Mouse (Mus musculus) macrophage (primary cell): ENCODE measurements around the gene Gm11084. TPM values are rescaled to one million over a fixed set of nuclear protein-coding genes. Genes with fewer than 3 reads are reported as not detected.

ENCODE experiments used
- H3K27ac ChIP-seq: fragments of 350-480 bp; formaldehyde crosslinking; 2 replicates; pipeline ENCODE4 v1.9.0; 2021
- H3K36me3 ChIP-seq: fragments of 350-480 bp; formaldehyde crosslinking; 2 replicates; pipeline ENCODE4 v1.9.0; 2021; ENCODE audit errors: inconsistent target
- H3K4me3 ChIP-seq: fragments of 350-480 bp; formaldehyde crosslinking; 2 replicates; pipeline ENCODE4 v1.9.0; 2021; ENCODE audit errors: inconsistent target
- H3K79me2 ChIP-seq: fragments of 350-480 bp; formaldehyde crosslinking; 2 replicates; pipeline ENCODE4 v1.9.0; 2021; ENCODE audit errors: inconsistent target
- WGBS: methylation state at CpG from one replicate; pipeline ENCODE4 v1.1.7; 2026; ENCODE audit warnings: inconsistent platforms; ENCODE audit not compliant: missing documents; 5-methylcytosine and 5-hydroxymethylcytosine counted together
- polyA plus RNA-seq: library from polyadenylated mRNA; stranded (reverse); fragments of 250-400 nt; gene quantifications from 3 replicates; pipeline ENCODE4 v1.2.4, GENCODE M21; 2018; ENCODE audit warnings: inconsistent platforms

Gene Gm11084
- polyA plus RNA-seq, 1 experiment from 2014 or later, result not detected

DNA sequence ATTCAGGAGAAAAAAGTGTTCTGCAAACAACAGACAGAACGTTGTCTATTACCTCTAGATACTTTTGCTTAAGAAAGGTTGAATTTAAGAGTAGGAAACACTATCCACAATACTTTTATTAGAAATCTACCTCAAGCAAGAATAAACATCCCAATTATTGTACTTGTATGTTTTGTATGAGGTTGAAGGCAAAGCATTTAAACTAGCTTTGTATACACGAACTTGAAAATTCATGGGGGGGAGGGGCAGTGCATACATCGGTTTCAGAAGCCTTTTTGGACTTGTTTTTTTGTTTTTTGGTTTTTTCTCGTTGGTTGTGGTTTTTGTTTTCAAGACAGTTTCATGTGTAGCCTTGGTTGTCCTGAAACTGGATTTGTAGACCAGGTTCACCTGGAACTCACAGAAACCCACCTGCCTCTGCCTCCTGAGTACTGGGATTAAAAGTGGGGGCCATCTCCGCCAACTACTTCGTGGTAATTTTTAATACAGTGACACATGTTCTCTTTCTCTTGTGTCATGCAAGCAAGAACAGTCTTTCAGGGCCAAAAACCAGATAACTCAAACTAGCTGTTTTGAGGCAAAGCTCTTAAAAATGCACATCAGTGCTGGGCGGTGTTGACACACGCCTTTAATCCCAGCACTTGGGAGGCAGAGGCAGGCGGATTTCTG is 4.9 kb downstream of the Gm11084 start:
- Histone ChIP-seq H3K4me3 (peak overlapping the region; percentile 37), H3K79me2 (peaks cover 40% of the 10 kb centered on the region), H3K27ac (peak overlapping the region; percentile 88), H3K36me3 (no peaks in the 10 kb centered on the region)
- 54% methylated on average over 8 of the region's 9 CpGs for WGBS

DNA sequence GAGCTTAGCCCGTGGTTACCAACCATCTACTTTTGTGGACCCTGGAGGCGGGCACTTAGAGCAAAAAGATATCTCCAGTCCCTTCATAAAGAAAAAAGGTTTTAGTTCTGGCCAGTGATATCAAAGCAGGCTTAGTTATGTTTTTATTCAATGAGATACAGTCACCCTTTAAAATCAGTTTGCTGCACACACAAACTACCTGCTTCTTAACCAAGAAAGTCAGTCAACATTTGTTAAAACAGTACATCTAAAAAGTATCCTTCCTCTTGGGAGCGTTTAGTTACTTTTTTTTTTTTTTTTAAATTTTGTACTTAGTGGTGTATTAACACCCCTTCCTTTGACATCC is 5.5 kb downstream of the Gm11084 start:
- Histone ChIP-seq H3K79me2 (peaks cover 46% of the 10 kb centered on the region), H3K4me3 (peak overlapping the region; percentile 37), H3K27ac (peak overlapping the region; percentile 88), H3K36me3 (no peaks in the 10 kb centered on the region)
- 0% methylated on average over 3 of the region's 3 CpGs for WGBS

DNA sequence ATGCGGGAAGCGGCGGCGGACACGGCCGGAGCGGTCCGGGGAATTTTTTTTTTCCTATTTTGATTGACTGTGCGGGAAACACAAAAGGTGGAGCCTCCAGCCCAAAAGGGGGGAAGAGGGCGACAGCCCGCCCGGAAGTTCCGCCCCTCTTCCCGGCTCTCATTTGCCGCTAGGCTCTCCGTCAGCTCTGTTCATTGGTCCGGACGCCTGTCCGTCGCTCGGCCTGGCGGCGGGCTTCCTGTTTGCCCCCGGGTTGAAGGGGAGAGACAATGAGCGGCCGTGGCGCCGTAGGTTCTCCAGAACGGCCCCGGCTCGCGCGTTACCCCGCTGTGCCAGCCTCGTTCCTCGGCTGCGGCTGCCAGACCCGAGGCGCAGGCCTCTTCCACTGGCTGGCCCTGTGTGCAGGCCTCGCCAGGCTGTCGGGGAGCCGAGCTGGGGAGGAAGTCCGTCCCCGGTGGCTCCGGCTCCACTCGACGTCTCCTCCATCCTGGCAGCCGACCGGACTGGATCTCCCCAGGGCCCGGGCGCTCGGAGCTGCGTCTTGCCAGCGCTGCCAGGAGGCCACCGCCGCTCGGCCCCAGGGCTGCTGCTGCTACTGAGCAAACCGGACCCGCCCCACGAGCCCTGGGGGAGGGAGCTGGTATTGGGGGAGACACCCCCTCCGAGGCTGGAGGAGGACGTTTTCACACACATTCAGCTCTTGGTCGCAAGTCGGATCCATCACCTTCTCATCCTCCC is 6.0 kb downstream of the Gm11084 start, which contains the start of gene Sp3:
TSS of gene Sp3 (minus strand) at position 110 of the 738 bp plus-strand sequence.
- Histone ChIP-seq H3K4me3 (peak within 1 kb of the TSS; percentile 37), H3K36me3 (no peaks in the 10 kb centered on the region), H3K79me2 (peaks cover 51% of the 10 kb centered on the region), H3K27ac (peak within 1 kb of the TSS; percentile 88)
- WGBS, result under 1% methylated on average over 58 of the region's 64 CpGs

DNA sequence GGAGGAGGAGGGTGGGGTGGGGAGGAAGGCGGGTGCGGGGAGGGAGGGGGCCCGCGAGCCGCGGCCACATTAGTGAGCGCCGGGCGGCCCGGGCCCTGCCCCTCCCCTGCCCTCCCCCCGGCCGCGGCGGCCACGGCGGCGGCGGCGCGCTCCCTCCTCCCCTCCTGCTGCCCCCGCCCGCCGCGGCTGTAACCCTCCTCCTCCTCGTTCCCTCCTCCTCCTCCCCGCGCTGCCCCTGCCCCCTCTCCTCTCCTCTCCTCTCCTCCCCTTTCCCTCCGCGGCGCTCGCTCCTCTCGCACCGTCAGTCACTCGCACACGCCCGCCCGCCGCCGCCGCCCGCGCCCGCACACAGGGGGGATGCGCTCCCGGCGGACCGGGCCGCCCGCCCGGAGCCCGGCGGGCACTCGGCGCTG is 6.9 kb downstream of the Gm11084 start:
- WGBS, result 1% methylated on average over 16 of the region's 54 CpGs
- Histone ChIP-seq H3K36me3 (no peaks in the 10 kb centered on the region), H3K79me2 (peaks cover 60% of the 10 kb centered on the region), H3K27ac (no peak overlapping the region), H3K4me3 (no peak overlapping the region)

DNA sequence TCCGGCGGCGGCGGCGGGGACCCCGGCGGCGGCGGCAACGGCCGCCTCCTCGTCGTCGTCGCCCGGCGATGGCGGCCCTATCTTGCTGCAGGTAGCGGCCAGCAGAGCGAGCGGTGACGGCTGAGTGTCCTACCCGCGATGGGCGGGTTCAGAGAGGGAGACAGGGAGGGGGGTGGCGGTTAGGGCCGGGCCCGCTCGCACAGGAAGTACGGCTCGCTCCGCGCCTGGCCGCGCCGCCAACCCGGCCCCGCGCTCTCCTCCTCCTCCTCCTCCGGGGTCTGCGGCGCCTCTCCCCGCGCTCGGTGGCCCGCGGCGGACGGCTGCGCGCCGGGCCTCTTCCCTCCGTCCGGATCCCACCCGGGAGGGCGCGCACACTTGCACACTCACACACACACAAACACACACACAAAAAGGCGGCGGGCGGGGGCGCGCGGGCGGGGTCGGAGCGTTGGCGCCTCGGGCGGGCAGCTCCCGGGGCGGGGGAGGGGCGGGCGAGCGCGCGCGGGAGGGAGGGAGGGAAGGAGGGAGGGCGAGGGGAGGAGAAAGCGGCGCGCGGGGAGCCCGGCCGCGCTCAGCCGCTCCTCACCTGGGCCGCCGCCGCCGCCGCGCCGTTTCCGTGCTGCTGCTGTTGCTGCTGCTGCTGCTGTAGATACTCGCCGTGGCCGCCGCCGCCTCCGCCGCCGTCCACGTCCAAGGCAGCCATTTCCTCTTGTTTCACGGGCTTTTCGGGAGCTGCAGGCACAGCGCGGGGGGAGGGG is 7.4 kb downstream of the Gm11084 start:
- H3K27ac ChIP-seq, result no peak overlapping the region
- peaks cover 65% of the 10 kb centered on the region for H3K79me2 ChIP-seq
- no peaks in the 10 kb centered on the region for H3K36me3 ChIP-seq
- under 1% methylated on average over 56 of the region's 107 CpGs for WGBS
- H3K4me3 ChIP-seq, result no peak overlapping the region

DNA sequence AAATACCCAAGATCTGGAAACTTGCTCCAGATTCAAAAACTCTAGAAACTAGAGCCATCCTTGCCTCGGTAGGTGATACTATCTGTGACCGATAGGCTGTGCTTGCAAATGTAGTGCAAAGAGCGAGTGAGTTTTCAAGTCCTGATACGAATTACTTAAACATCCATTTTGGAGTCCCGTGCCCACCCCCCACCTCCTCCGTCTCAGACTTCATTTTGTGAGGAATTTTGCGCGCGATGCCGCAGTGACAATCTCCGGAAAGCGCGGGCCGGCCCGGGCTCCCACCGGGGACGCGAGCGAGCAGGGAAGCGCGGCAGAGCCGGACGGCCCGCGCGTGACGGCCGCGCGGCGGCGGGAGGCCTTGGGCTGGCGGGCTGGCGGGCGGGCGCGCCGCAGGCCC is 8.0 kb downstream of the Gm11084 start:
- Histone ChIP-seq H3K27ac (peak overlapping the region; percentile 67), H3K36me3 (no peaks in the 10 kb centered on the region), H3K4me3 (peak overlapping the region; percentile 65), H3K79me2 (peaks cover 72% of the 10 kb centered on the region)
- WGBS, result 2% methylated on average over 38 of the region's 38 CpGs

DNA sequence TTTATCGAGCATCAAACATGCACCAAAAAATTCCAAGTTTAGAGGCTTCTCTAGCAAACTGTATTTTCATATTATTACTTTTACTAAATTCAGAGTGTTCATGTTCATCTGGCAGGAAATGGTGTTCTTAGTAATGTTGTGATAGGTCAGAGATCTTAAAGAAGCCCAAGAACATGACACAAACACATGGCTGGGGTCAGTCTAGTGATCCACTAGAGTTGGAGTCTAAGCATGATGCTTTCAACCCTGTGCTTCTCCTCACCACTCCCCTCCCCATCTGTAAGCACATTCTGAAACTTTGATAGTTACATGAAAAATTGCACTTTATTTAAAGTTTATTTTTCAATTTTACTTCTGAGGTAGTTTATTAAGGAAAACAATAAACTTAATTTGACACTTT is 9.2 kb downstream of the Gm11084 start:
- 14% methylated on average over 1 of the region's 1 CpGs for WGBS
- peak overlapping the region; percentile 65 for H3K4me3 ChIP-seq
- H3K79me2 ChIP-seq, result peaks cover 76% of the 10 kb centered on the region
- 0 out of 2 replicates have a peak overlapping the region, but pooled peaks have one; percentile 3 for H3K27ac ChIP-seq
- no peaks in the 10 kb centered on the region for H3K36me3 ChIP-seq

DNA sequence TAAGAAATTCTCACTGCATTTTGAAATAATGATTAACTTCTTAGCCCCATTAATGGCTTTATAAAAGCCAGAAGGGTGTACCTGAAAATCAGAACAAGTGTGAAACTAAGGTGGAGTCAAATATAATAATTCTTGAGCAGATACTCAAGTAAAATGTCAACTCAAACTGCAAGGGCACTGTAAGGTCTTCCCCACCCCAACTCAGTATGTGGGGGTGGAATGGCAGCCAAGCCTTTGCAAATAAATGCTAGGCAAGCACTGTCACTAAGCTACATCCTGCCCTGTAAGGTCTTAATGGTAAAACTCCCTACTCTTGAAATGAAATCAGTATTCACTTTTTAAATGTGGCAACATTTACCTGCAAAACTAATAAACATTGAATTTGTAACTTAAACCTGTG is 10.5 kb downstream of the Gm11084 start:
- Histone ChIP-seq H3K36me3 (peaks cover 12% of the 10 kb centered on the region; the same call in 1 of the 2 replicates), H3K79me2 (peaks cover 76% of the 10 kb centered on the region), H3K4me3 (peak overlapping the region; percentile 65; the same call in 1 of the 2 replicates), H3K27ac (no peak overlapping the region)

DNA sequence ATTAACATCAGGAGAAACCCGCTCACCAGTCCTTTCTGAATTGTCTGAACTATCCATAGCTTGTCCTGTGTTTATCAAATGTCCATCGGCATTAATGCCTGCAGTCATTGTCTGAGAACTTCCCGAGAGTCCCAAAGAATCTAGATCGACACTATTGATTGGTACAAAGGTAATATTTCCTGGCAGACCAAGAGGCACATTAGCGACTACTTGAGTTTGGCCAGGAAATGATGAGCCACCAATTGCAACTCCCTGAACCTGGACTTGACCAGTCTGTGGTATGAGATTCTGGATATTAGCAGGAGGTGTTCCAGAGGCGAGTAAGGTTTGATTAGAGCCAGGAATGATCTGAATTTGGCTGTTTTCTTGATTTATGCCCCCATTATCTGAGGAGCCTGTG is 15.7 kb downstream of the Gm11084 start:
- 87% methylated on average over 6 of the region's 6 CpGs for WGBS
- Histone ChIP-seq H3K27ac (no peak overlapping the region), H3K36me3 (peaks cover 39% of the 10 kb centered on the region), H3K79me2 (peaks cover 100% of the 10 kb centered on the region), H3K4me3 (no peak overlapping the region)

DNA sequence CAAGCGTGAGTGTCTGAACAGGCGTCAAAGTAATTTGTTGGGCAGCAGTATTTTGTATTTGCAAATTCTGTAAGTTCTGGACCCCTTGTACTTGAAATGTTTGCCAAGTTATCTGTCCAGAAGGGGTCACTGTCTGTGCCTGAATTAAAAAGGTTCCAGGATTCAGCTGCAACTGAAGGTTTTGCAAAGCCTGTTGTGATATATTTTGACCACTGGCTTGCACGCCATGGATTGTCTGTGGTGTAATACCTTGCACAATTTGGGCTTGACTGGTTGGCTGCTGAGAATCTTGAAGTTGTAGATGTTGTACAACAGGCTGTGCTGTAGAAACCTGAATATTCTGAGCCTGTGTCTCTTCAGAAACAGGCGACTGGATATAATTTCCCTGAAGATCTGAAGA is 16.2 kb downstream of the Gm11084 start:
- peaks cover 39% of the 10 kb centered on the region for H3K36me3 ChIP-seq
- H3K4me3 ChIP-seq, result no peak overlapping the region
- peaks cover 100% of the 10 kb centered on the region for H3K79me2 ChIP-seq
- 73% methylated on average over 4 of the region's 4 CpGs for WGBS
- H3K27ac ChIP-seq, result no peak overlapping the region

DNA sequence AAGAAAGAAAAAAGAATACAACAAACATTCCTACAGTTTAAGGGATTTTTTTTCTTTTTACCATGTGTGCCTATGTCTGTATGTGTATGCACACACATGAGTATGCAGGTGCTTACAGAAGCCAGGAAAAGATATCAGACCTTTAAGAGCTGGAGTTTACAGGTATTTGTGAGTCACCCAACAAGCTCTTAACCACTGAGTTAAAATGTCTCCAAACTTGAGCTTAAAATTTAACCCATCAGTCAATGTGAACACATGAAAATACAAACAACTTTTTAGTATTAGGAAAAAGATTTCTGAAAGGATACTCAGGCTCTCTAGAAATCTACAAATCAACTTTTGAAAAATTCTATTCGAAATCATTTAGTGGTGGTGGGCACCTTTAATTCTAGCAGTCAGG is 18.0 kb downstream of the Gm11084 start:
- Histone ChIP-seq H3K4me3 (no peak overlapping the region), H3K27ac (no peak overlapping the region), H3K79me2 (peaks cover 100% of the 10 kb centered on the region), H3K36me3 (peaks cover 43% of the 10 kb centered on the region)
- WGBS, result 100% methylated on average over 1 of the region's 1 CpGs

DNA sequence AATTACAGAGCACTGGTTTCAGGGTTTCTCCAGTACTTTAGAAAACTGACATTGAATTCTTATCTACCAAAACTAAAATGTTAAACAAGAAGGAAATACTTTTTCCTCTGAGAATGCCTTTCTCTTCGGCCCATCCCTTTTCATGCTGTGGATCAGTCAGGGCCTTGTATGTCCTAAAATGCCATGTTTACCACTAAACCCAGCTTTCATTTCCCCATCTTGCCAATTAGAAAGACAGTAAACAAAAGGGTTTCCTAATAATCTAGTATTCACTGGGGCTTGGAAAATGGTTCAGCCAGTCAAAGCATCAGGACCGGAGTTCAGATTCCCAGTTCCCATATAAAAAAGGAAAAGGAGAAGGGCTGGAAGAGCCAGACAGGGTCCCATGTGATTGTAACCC is 21.1 kb downstream of the Gm11084 start:
- WGBS, result 56% methylated on average over 2 of the region's 2 CpGs
- Histone ChIP-seq H3K4me3 (no peak overlapping the region), H3K36me3 (peaks cover 34% of the 10 kb centered on the region), H3K27ac (no peak overlapping the region), H3K79me2 (peaks cover 100% of the 10 kb centered on the region)

DNA sequence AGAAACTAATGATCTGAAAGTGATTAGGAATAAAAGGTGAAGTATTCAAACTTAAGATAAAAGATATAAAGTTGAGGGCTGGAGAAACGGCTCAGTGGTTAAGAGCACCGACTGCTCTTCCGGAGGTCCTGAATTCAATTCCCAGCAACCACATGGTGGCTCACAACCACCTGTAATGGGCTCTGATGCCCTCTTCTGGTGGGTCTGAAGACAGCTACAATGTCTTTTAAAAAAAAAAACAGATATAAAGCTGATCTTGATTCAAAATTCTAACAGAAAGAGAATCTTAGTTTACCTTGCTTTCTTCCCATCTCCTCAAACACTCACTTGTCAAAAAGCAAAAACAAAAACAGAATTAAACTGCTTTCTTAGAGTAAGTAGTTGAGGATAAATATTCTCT is 30.1 kb downstream of the Gm11084 start:
- Histone ChIP-seq H3K27ac (no peak overlapping the region), H3K36me3 (peaks cover 53% of the 10 kb centered on the region)
- WGBS, result 97% methylated on average over 3 of the region's 3 CpGs

DNA sequence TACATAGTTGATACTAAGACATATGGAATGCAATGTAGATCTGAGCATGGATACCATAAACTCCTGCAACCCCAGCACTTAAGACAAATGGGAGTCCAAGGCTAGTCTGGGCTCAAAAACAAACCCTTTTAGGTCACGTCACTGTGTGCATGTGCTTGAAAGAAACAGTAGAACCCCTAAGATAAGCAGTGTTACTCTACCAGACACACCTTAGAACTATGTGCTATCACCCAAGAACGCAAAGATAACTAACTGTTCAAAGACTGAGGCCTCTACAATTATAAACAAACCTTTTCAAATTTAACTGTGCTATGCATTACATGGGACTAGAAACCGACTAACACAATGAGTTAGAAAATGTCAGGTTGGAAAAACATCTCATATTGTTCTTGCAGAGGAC is 33.5 kb downstream of the Gm11084 start:
- peaks cover 100% of the 10 kb centered on the region for H3K79me2 ChIP-seq
- WGBS, result 98% methylated on average over 3 of the region's 3 CpGs
- H3K4me3 ChIP-seq, result no peak overlapping the region
- H3K27ac ChIP-seq, result no peak overlapping the region
- peaks cover 33% of the 10 kb centered on the region for H3K36me3 ChIP-seq

More for the DNA sequence above, 30.1 kb downstream of the Gm11084 start:
- no peak overlapping the region for H3K4me3 ChIP-seq
- peaks cover 100% of the 10 kb centered on the region for H3K79me2 ChIP-seq

DNA sequence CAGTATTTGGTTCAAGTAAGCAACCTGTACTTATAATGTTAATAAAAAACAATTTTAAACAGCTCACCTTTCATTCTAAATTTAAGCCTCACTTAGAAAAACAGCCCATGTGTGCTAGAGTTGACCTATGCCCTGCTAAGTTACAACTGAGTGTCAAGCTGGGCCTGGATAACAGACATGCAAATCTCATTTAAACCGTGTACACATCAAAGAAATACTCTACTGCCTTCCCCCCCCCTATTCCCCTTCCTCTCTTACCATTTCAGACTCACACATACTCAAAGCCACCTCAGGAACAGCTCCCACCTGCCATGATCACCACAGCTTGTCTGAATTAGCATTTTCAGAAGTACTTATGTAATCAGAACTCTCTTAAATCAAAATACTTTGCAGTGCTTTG is 50.6 kb downstream of the Gm11084 start:
- WGBS, result 100% methylated on average over 1 of the region's 1 CpGs

More for the DNA sequence above, 50.6 kb downstream of the Gm11084 start:
- Histone ChIP-seq H3K36me3 (peaks cover 36% of the 10 kb centered on the region), H3K27ac (no peak overlapping the region), H3K79me2 (peaks cover 5% of the 10 kb centered on the region; the same call in 1 of the 2 replicates), H3K4me3 (no peak overlapping the region)
